Mouse (Mus musculus): ENCODE measurements around the gene Grb10. TPM values are rescaled to one million over a fixed set of nuclear protein-coding genes. Genes with fewer than 3 reads are reported as not detected.

Grb10 gene
- polyA plus RNA-seq, 2 experiments = 243 to 644 TPM

- Histone ChIP-seq H3K4me3 (replicated peaks; ENCODE audit: low read length) (no peak overlapping the region), H3K27ac (replicated peaks; ENCODE audit: low read depth, low read length) (peak overlapping the region; percentile 48; the same call in 1 of the 2 replicates), H3K9ac (ENCODE audit: low read depth, low read length, severe bottlenecking) (no peak overlapping the region), H3K4me2 (replicated peaks; ENCODE audit: low read depth, low read length, severe bottlenecking) (no peak overlapping the region), H3K4me1 (ENCODE audit: control insufficient read depth, insufficient read depth, low read length) (peaks cover 32% of the 10 kb centered on the region), H3K27me3 (ENCODE audit: control insufficient read depth, insufficient read depth, low read length) (no peaks in the 10 kb centered on the region), H3K9me3 (ENCODE audit: control insufficient read depth, low read length) (peaks cover 4% of the 10 kb centered on the region), H3K36me3 (ENCODE audit: control insufficient read depth, insufficient read depth, low read length) (peaks cover 74% of the 10 kb centered on the region)
- no peak for DNase-seq (ENCODE audit: low spot score)
- 85% methylated on average over 3 of the region's 3 CpGs for WGBS
- ATAC-seq (ENCODE audit: low FRiP score, low read depth) = no peak
- no peak for TF ChIP-seq POLR2A (IDR thresholded peaks at IDR 0.05; ENCODE audit: borderline replicate concordance, extremely low read depth, insufficient read depth, insufficient read length)
Measured at GRCm38 (mm10) chr11:11966220-11966619, 72.3 kb downstream of the Grb10 start.

- Histone ChIP-seq H3K4me1 (ENCODE audit: control insufficient read depth, insufficient read depth, low read length) (peaks cover 38% of the 10 kb centered on the region), H3K9ac (ENCODE audit: low read depth, low read length, severe bottlenecking) (no peak overlapping the region), H3K9me3 (ENCODE audit: control insufficient read depth, low read length) (no peaks in the 10 kb centered on the region), H3K27ac (replicated peaks; ENCODE audit: low read depth, low read length) (peak overlapping the region; percentile 48; the same call in 1 of the 2 replicates), H3K27me3 (ENCODE audit: control insufficient read depth, insufficient read depth, low read length) (no peaks in the 10 kb centered on the region), H3K4me2 (replicated peaks; ENCODE audit: low read depth, low read length, severe bottlenecking) (no peak overlapping the region), H3K4me3 (replicated peaks; ENCODE audit: low read length) (no peak overlapping the region), H3K36me3 (ENCODE audit: control insufficient read depth, insufficient read depth, low read length) (peaks cover 70% of the 10 kb centered on the region)
- DNase-seq (ENCODE audit: low spot score) = no peak
- ATAC-seq (ENCODE audit: low FRiP score, low read depth) = no peak
- no peak for TF ChIP-seq POLR2A (IDR thresholded peaks at IDR 0.05; ENCODE audit: borderline replicate concordance, extremely low read depth, insufficient read depth, insufficient read length)
- WGBS = 62% methylated on average over 12 of the region's 12 CpGs
Measured at GRCm38 (mm10) chr11:11965501-11966125, 72.9 kb downstream of the Grb10 start.

- peaks cover 47% of the 10 kb centered on the region for H3K4me1 ChIP-seq (ENCODE audit: control insufficient read depth, insufficient read depth, low read length)
- ATAC-seq (ENCODE audit: low FRiP score, low read depth) = no peak
- 92% methylated on average over 2 of the region's 2 CpGs for WGBS
- no peaks in the 10 kb centered on the region for H3K9me3 ChIP-seq (ENCODE audit: control insufficient read depth, low read length)
- no peak for TF ChIP-seq POLR2A (IDR thresholded peaks at IDR 0.05; ENCODE audit: borderline replicate concordance, extremely low read depth, insufficient read depth, insufficient read length)
- DNase-seq (ENCODE audit: low spot score) = no peak
- no peaks in the 10 kb centered on the region for H3K27me3 ChIP-seq (ENCODE audit: control insufficient read depth, insufficient read depth, low read length)
- H3K27ac ChIP-seq (replicated peaks; ENCODE audit: low read depth, low read length) = no peak overlapping the region
- H3K9ac ChIP-seq (ENCODE audit: low read depth, low read length, severe bottlenecking) = no peak overlapping the region
- H3K4me3 ChIP-seq (replicated peaks; ENCODE audit: low read length) = no peak overlapping the region
- peaks cover 73% of the 10 kb centered on the region for H3K36me3 ChIP-seq (ENCODE audit: control insufficient read depth, insufficient read depth, low read length)
- no peak overlapping the region for H3K4me2 ChIP-seq (replicated peaks; ENCODE audit: low read depth, low read length, severe bottlenecking)
Measured at GRCm38 (mm10) chr11:11964729-11965128, 73.8 kb downstream of the Grb10 start.

GRCm38 (mm10) chr11:11963587-11963986 lies 74.9 kb downstream of the Grb10 start:
- ATAC-seq (ENCODE audit: low FRiP score, low read depth) (peak; percentile 21; the same call in 1 of the 2 replicates), DNase-seq (ENCODE audit: low spot score) (no peak)
- H3K27me3 ChIP-seq (ENCODE audit: control insufficient read depth, insufficient read depth, low read length) = no peaks in the 10 kb centered on the region
- H3K9ac ChIP-seq (ENCODE audit: low read depth, low read length, severe bottlenecking) = no peak overlapping the region
- no peak overlapping the region for H3K4me2 ChIP-seq (replicated peaks; ENCODE audit: low read depth, low read length, severe bottlenecking)
- peaks cover 52% of the 10 kb centered on the region for H3K4me1 ChIP-seq (ENCODE audit: control insufficient read depth, insufficient read depth, low read length)
- H3K36me3 ChIP-seq (ENCODE audit: control insufficient read depth, insufficient read depth, low read length) = peaks cover 68% of the 10 kb centered on the region
- H3K27ac ChIP-seq (replicated peaks; ENCODE audit: low read depth, low read length) = 0 out of 2 replicates have a peak overlapping the region, but pooled peaks have one; percentile 19
- no peaks in the 10 kb centered on the region for H3K9me3 ChIP-seq (ENCODE audit: control insufficient read depth, low read length)
- no peak for TF ChIP-seq POLR2A (IDR thresholded peaks at IDR 0.05; ENCODE audit: borderline replicate concordance, extremely low read depth, insufficient read depth, insufficient read length)
- 76% methylated on average over 3 of the region's 3 CpGs for WGBS
- no peak overlapping the region for H3K4me3 ChIP-seq (replicated peaks; ENCODE audit: low read length)

- Histone ChIP-seq H3K9me3 (ENCODE audit: control insufficient read depth, low read length) (no peaks in the 10 kb centered on the region), H3K4me2 (replicated peaks; ENCODE audit: low read depth, low read length, severe bottlenecking) (no peak overlapping the region), H3K27ac (replicated peaks; ENCODE audit: low read depth, low read length) (0 out of 2 replicates have a peak overlapping the region, but pooled peaks have one; percentile 19), H3K27me3 (ENCODE audit: control insufficient read depth, insufficient read depth, low read length) (no peaks in the 10 kb centered on the region), H3K9ac (ENCODE audit: low read depth, low read length, severe bottlenecking) (no peak overlapping the region), H3K4me1 (ENCODE audit: control insufficient read depth, insufficient read depth, low read length) (peaks cover 51% of the 10 kb centered on the region), H3K4me3 (replicated peaks; ENCODE audit: low read length) (no peak overlapping the region), H3K36me3 (ENCODE audit: control insufficient read depth, insufficient read depth, low read length) (peaks cover 63% of the 10 kb centered on the region)
- 84% methylated on average over 2 of the region's 2 CpGs for WGBS
- DNase-seq (ENCODE audit: low spot score) (no peak), ATAC-seq (ENCODE audit: low FRiP score, low read depth) (no peak)
- TF ChIP-seq POLR2A (IDR thresholded peaks at IDR 0.05; ENCODE audit: borderline replicate concordance, extremely low read depth, insufficient read depth, insufficient read length) = no peak
Measured at GRCm38 (mm10) chr11:11963065-11963464, 75.4 kb downstream of the Grb10 start.
